Mouse (Mus musculus): Measurements from ENCODE around the gene Sult6b2.

DNA sequence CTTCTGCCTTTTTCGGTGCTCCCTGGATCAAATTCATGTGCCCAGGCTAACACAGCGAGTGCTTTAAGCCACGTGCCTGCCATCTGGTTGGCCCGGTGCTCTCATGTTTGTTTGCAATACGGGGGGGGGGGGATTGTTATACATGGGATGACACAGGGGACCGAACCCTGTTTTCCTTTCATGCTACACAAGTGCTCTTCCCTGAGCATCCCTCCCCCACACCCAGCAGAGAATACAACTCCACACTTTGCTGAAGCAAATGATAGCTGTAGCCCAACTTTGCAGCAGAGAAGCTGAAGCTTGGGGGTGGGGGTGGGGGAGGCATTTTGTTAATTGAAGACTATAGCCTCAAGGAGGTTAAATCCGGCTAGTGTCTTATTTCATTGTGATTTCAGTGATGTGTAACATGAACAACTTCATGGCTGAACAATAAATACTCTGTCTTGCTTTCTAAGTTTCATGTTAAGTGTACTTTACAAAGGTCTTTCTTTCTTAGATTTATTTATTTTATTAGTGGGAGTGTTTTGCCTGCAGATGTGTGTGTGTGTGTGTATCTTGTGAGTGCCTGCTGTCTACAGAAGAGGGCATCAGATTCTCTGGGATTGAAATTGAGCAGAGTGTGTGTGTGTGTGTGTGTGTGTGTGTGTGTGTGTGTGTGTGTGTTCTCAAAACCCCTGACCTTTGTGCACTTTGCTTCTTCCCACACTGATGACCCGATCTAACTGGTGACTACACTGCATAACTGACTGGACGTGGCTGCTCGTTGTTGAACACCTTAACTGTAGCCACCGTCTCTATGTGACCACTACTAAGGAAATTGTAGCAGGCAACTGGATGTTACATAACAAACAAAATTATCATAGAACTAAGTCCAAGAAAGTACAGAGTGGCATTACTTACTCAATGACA is 1.4 kb downstream of the Sult6b2 start:
- TF ChIP-seq CTCF (IDR thresholded peaks at IDR 0.05; ENCODE audit: low read depth, low read length) (no peak), POLR2A (IDR thresholded peaks at IDR 0.05; ENCODE audit: borderline replicate concordance, low read depth, low read length) (no peak)

Data from bone marrow macrophage, adult 2 months (primary cell).